Mouse (Mus musculus): Measurements from ENCODE around the gene Itpr2. TPM values are rescaled to one million over a fixed set of nuclear protein-coding genes. Genes with fewer than 3 reads are reported as not detected.

The Itpr2 gene
- polyA plus RNA-seq, 1 experiment = 35.0 TPM

DNA sequence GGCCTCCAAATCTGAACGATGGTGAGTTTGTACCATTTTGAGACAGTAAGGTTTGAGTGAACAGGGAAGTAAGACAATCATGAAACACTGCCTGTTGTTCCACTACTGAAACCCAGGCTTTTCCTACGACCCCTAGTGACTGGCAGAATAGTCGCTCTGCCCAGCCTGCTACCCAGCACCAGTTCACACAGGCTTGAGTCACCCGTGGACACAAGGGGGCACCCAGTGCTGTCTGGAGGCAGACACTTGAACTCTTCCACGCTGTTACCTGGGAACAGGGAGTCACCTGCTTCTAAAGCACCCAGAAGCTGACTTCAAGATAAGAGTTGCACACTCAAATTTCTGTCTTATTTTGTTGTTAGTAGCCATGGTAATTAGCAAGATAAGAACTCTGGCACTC lies 213.8 kb downstream of the Itpr2 start:
- Histone ChIP-seq H3K4me1 (ENCODE audit: control insufficient read depth, insufficient read depth, insufficient read length, low read length) (no peaks in the 10 kb centered on the region), H3K4me3 (ENCODE audit: insufficient read depth, low read depth, low read length) (no peak overlapping the region), H3K27ac (replicated peaks; ENCODE audit: low read depth, low read length) (no peak overlapping the region)

DNA sequence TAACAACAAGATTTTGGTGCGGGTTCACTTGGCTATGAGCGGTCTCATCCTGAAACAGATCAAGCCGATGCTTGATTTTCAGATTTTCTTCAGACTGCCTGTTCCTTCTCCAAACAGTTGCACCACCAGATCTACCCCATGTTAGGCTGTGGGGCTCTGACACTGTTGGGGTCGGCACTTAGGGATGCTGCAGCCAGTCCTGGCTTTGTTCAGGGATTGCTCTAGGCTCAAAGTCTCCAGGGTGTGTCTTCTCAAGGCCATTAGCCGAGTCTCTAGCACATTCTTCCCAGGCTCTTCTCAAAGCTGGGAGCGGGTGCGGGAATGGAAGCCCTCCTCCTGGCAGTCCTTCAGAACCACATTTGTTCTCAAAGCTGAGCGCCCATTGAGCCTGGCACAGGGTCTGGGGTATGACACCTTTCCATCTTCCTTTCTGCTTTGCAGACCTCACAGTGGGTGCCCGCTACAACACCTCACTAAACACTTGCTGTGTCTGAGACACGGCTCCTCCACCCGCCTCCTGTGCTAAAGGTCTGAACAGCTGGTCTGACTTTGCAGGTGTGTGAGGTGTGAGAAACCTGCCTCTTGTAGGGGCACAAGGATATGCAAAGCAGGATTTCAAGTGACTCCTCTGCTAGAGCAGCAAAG lies 217.0 kb downstream of the Itpr2 start:
- H3K27ac ChIP-seq (replicated peaks; ENCODE audit: low read depth, low read length) = no peak overlapping the region
- H3K4me3 ChIP-seq (ENCODE audit: insufficient read depth, low read depth, low read length) = no peak overlapping the region
- no peaks in the 10 kb centered on the region for H3K4me1 ChIP-seq (ENCODE audit: control insufficient read depth, insufficient read depth, insufficient read length, low read length)

DNA sequence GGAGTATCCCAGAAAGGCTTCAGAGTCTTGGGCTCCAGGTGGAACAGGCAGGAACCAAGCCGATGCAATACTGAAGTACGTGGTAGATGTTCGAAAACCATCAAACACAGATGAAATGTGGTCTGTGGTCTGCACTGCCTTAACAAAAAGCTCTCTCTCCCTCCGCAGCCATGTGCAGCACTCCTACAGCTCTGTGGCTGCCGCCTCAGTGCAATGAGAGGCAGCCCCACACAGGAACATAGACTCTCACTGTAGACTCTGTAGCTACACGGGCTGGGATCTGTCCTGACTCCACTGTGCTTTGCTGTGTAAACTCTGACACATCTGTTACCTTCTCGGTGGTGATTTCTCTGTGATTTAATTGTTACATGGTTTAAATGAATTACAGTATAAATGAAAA lies 218.0 kb downstream of the Itpr2 start:
- no peak overlapping the region for H3K27ac ChIP-seq (replicated peaks; ENCODE audit: low read depth, low read length)
- no peaks in the 10 kb centered on the region for H3K4me1 ChIP-seq (ENCODE audit: control insufficient read depth, insufficient read depth, insufficient read length, low read length)

DNA sequence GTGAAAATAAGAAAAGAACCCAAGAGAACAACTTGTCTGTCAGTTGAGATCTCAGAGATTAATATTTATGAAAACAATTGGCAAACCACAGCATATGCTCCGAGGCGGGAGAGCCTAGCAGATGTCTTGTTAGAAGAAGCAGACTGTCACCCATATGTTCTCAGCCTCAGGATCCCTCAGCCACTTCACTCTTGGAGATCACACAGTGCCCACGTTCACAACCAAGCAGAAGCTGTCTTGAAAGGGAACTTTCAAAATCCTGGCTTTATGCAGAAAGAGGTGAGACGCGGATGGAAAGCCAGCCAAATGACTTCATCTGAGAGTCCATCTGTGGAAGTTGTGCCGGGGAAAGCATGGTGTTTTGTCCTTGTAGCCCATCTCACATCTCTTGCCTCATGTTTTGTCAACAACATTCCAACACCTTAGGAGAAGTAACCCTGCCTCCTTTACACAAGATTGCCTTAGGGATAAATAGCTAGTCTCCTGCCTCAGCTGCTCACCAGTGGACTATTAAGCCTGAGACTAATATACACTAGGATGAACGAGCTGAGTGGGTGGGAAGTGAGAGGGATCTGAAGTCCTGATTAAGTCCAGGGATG lies 219.9 kb downstream of the Itpr2 start:
- no peaks in the 10 kb centered on the region for H3K4me1 ChIP-seq (ENCODE audit: control insufficient read depth, insufficient read depth, insufficient read length, low read length)
- H3K4me3 ChIP-seq (ENCODE audit: insufficient read depth, low read depth, low read length) = no peak overlapping the region
- H3K27ac ChIP-seq (replicated peaks; ENCODE audit: low read depth, low read length) = no peak overlapping the region

More for the DNA sequence above, 218.0 kb downstream of the Itpr2 start:
- H3K4me3 ChIP-seq (ENCODE audit: insufficient read depth, low read depth, low read length) = no peak overlapping the region

DNA sequence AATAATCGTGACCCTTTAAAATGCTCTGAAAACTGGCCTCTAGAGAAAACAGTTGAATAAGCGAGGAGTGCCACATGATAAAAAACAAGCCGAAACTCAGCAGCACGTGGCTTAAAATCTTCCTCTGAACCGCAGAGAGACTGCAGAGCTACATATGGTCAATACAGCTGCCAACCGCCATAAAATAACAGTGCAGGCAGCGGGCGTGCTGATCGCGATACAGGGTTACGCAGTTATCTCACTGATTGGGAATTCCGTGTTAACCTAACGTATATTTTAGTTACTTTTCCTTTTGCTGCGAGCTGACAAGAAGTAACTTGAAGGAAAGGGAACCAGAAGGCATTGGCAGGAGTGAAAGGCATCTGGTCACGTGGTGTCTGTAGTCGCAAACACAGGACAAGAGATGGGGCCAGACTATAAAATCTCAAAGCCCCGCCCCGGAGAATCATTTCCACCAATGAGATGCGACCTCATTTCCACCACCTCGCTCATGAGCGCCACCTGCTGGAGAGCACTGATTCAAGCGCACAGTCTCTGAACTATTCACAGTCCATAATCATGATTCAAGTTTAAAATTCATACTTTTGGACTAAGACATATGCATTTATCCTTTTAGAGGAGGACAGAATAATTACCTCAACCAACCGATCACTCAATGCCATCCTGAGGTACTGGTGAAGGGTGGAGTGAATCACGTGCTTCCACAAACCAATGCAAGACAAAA lies 220.7 kb downstream of the Itpr2 start:
- H3K27ac ChIP-seq (replicated peaks; ENCODE audit: low read depth, low read length) = no peak overlapping the region
- H3K4me1 ChIP-seq (ENCODE audit: control insufficient read depth, insufficient read depth, insufficient read length, low read length) = no peaks in the 10 kb centered on the region
- H3K4me3 ChIP-seq (ENCODE audit: insufficient read depth, low read depth, low read length) = no peak overlapping the region

DNA sequence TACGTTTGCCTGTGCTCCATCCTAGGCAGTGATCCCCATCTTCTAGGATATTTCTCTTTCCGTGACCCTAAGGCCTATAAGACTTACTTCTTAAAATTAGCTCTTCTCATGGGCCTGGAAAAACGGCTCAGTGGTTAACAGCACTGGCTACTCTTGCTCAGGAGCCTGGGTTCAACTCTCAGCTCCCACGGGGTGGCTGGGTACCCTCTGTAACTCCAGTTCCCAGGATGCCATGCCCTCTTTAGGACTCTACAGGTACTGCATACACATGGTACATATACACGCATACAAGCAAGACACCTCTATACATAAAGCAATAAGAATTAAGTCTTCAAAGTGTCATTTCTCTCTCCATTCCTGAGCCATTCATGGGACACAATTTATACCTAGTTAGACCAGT lies 228.8 kb downstream of the Itpr2 start:
- Histone ChIP-seq H3K27ac (replicated peaks; ENCODE audit: low read depth, low read length) (no peak overlapping the region), H3K4me3 (ENCODE audit: insufficient read depth, low read depth, low read length) (no peak overlapping the region), H3K4me1 (ENCODE audit: control insufficient read depth, insufficient read depth, insufficient read length, low read length) (0 out of 2 replicates have a peak, but pooled peaks cover 2% of the 10 kb centered on the region)

DNA sequence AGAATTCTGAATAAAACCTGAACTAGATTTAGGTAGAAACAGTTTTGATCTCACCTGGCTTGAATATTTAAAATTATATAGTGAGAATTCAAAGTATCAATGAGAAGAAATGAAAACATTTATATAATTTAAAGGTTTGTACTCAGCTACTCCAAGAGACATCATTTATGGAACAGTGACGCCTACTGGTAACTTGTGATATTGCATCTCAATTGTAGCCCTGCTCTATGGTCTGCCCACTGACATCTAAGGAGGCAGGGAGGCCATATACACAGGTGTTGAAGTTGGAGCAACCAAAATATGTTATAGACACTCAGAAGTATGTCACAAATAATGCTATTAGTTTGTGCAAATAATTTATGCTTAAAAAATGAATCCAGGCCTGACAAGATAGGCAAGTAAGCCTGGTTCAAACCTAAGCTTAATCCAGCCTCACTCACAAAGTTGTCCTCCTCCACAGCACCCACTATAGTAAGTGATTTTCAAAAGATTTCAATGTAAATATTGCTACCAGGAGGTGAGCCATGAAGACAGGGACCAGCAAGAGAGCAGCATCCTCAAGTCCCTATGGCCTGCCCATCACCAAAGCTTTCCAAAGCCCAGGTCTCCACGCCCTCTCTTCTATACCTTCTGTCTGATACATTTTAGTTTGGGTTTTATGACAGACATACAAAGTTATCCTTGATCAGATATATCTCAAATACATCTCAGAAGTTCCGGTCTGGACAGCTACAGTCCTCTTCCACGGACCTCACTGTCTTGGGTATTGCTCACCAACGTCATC lies 229.6 kb downstream of the Itpr2 start:
- Histone ChIP-seq H3K4me3 (ENCODE audit: insufficient read depth, low read depth, low read length) (no peak overlapping the region), H3K27ac (replicated peaks; ENCODE audit: low read depth, low read length) (no peak overlapping the region), H3K4me1 (ENCODE audit: control insufficient read depth, insufficient read depth, insufficient read length, low read length) (0 out of 2 replicates have a peak, but pooled peaks cover 2% of the 10 kb centered on the region)

DNA sequence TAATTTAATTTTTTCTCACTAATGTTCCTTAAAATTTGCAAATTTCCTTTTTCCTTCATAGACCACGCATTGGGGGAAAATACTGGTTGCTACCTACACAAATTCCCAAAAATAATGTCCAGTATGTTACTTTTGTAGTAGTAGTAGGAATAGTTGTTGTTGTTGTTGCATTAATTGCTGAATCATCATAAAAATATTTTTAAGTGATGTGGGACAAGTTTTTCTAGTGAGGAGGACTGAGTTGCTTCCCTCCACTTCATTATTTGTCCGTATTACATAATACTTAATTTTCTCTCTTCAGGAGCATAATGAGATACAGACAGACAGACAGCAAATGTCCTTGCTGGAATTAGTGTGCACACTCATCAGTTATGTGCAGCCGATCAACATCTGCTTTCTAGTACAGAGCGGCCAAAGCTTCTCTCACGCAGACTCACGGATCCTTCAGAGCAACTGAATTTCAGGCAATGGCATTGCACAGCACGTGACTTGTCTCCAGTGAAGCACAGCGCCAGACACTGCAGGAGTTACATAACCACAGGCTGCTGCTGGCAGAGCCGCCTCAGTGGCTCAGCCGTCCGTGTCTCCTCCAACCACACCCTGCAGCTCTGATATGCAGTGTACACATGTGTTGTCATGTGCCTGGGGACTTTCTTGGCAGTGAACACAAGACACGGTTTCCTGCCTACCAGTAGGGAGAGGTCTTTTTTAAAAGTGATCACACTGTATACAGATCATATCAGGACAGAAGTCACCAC lies 231.1 kb downstream of the Itpr2 start:
- Histone ChIP-seq H3K4me1 (ENCODE audit: control insufficient read depth, insufficient read depth, insufficient read length, low read length) (0 out of 2 replicates have a peak, but pooled peaks cover 2% of the 10 kb centered on the region), H3K4me3 (ENCODE audit: insufficient read depth, low read depth, low read length) (no peak overlapping the region), H3K27ac (replicated peaks; ENCODE audit: low read depth, low read length) (0 out of 2 replicates have a peak overlapping the region, but pooled peaks have one; percentile 13)

DNA sequence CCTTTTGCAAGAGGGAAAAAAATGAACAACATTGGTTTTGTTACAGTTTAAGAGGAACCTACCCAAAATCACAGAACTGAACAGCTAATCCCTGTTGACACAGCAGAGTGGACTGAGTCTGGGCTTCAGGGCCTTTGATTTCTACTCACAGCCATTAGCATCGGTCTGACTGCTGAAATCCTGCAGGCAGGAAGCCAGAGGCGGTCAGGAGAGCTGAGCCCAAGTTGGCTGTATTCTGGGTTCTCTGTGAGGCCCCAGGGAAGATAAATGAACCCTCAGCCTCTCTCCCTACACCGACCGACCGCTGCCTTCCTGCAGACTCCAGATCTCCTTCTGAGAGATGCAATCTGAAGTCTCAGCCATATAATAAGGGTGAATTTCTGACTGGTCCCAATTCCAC lies 231.9 kb downstream of the Itpr2 start:
- Histone ChIP-seq H3K4me3 (ENCODE audit: insufficient read depth, low read depth, low read length) (no peak overlapping the region), H3K27ac (replicated peaks; ENCODE audit: low read depth, low read length) (no peak overlapping the region), H3K4me1 (ENCODE audit: control insufficient read depth, insufficient read depth, insufficient read length, low read length) (0 out of 2 replicates have a peak, but pooled peaks cover 2% of the 10 kb centered on the region)

DNA sequence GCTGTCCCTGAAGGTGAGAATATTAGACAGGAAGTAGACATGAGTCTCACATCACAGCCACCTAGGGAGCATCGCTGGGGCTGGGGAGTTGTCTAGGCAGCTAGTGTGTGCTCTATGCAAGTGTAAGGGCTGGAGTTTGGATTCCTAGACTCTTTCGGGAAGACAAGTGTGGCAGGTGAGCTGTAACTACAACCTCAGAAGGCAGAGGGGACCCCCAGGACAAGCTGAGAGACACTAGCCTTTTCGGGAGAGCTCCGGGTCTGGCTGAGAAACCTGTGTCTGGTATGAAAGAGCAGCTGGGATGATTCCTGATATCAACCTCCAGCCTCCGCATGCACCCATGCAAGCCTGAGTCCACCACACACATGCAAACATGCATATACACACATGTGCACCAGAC lies 232.7 kb downstream of the Itpr2 start:
- Histone ChIP-seq H3K4me1 (ENCODE audit: control insufficient read depth, insufficient read depth, insufficient read length, low read length) (0 out of 2 replicates have a peak, but pooled peaks cover 2% of the 10 kb centered on the region), H3K4me3 (ENCODE audit: insufficient read depth, low read depth, low read length) (no peak overlapping the region), H3K27ac (replicated peaks; ENCODE audit: low read depth, low read length) (no peak overlapping the region)

DNA sequence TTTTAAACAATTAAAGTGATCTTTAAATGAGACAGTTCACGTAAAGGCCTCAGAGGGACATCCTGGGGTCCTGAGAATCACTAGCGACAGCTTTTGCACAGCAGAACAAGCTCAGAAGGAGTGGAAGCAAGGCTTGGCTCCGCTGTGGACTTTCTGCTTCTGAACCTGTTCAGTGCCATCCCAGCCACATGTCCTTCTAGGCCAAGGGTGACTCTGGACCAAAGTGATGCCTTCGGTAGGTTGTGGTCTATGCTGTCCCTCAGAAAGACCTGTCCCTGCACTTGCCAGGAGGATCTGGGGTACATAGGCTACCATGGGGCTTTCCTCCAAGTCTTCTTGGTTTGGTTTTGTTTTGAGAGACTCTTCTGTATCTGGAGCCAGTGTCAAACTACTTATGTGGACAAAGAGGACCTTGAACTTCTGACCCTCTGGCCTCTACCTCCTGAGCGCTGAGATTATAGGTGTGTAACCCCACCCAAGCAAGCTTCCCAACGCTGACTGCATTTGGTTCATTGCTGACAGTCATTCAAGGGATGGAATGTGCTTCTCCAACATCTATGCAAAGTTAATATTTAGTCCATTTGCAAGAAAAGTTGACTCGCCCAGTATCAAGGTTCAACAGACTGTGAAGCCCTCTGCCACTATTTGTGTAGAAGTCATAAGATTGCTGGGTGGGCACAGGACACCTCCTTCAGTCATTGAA lies 241.2 kb downstream of the Itpr2 start:
- Histone ChIP-seq H3K27ac (replicated peaks; ENCODE audit: low read depth, low read length) (no peak overlapping the region), H3K4me3 (ENCODE audit: insufficient read depth, low read depth, low read length) (no peak overlapping the region), H3K4me1 (ENCODE audit: control insufficient read depth, insufficient read depth, insufficient read length, low read length) (no peaks in the 10 kb centered on the region)

DNA sequence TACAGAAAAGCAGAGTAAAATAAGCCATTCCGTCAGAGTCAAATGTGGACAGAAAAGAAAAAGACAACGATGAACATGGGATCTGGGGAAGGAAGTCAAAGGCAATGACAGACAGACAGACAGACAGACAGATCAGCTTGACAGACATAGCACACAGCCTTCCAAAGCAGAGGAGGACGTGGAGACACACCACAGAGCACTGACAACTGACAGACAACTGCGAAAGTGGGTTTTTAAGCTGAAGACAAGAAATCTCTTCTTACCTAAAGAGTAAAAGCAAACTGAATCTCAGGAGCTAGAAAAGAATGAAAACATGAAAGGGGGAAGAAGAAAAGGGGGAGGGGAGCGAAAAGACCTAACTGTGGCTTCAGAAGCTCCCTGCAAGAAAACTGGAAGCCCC lies 243.3 kb downstream of the Itpr2 start:
- Histone ChIP-seq H3K27ac (replicated peaks; ENCODE audit: low read depth, low read length) (no peak overlapping the region), H3K4me3 (ENCODE audit: insufficient read depth, low read depth, low read length) (no peak overlapping the region), H3K4me1 (ENCODE audit: control insufficient read depth, insufficient read depth, insufficient read length, low read length) (no peaks in the 10 kb centered on the region)

DNA sequence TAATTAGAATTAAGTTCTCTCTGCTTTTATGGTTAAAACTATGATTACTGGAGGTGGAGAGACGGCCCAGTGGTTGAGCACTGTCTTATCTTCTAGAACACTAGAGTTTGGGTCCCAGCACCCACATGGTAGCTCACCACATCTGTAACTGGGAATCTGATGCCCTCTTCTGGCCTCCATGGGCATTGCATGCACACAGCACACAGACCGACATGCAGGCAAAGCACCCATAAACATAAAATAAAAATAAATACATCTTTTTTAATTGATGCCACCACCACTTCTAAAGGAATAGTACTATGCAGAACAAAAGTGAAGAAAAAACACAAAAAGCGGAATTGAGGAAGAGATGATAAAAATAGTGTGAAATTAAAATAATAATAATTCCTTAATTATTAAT lies 243.8 kb downstream of the Itpr2 start:
- Histone ChIP-seq H3K4me1 (ENCODE audit: control insufficient read depth, insufficient read depth, insufficient read length, low read length) (no peaks in the 10 kb centered on the region), H3K4me3 (ENCODE audit: insufficient read depth, low read depth, low read length) (no peak overlapping the region), H3K27ac (replicated peaks; ENCODE audit: low read depth, low read length) (no peak overlapping the region)

All from brown adipose tissue, adult 24 weeks (tissue).